Mouse (Mus musculus) hindbrain, embryonic 11.5 days (tissue): ENCODE data around the gene Ly6g6d. TPM values are rescaled to one million over a fixed set of nuclear protein-coding genes. Genes with fewer than 3 reads are reported as not detected.
"Not testable (repeated sequence)": the region's sequence is repeated elsewhere in the genome, so short reads cannot be mapped to it uniquely, and the experiment has no call there.

Experiments used
- ATAC-seq: fragments of 200-750 bp; cut with Nextera tagmentation; 2 replicates; pipeline ENCODE4 v1.8.0; 2017; ENCODE audit warnings: mild to moderate bottlenecking, moderate TSS enrichment, moderate library complexity; ENCODE audit not compliant: low FRiP score
- DNase-seq: peaks from one replicate; pipeline ENCODE4 v3.0.0-alpha.2; 2015; ENCODE audit warnings: low spot score
- H3K27ac ChIP-seq: fragments of 300-500 bp; sonication (generic); 2 replicates; pipeline ENCODE4 v1.5.1; 2014; ENCODE audit warnings: mild to moderate bottlenecking, low read depth, low read length
- H3K27me3 ChIP-seq: fragments of 300-500 bp; sonication (generic); 2 replicates; pipeline ENCODE4 v1.6.1; 2014; ENCODE audit warnings: mild to moderate bottlenecking, low read length, moderate library complexity, mixed read lengths; ENCODE audit not compliant: control insufficient read depth, insufficient read depth
- H3K36me3 ChIP-seq: fragments of 300-500 bp; sonication (generic); 2 replicates; pipeline ENCODE4 v1.6.1; 2014; ENCODE audit warnings: mild to moderate bottlenecking, low read length, moderate library complexity, mixed read lengths; ENCODE audit not compliant: control insufficient read depth, insufficient read depth
- H3K4me1 ChIP-seq: fragments of 300-500 bp; sonication (generic); replicated peaks from 2 replicates; pipeline ENCODE4 v1.6.1; 2014; ENCODE audit warnings: low read length, mixed read lengths; ENCODE audit not compliant: control insufficient read depth, insufficient read depth
- H3K4me2 ChIP-seq: fragments of 300-500 bp; sonication (generic); replicated peaks from 2 replicates; pipeline ENCODE4 v1.6.1; 2014; ENCODE audit warnings: mild to moderate bottlenecking, low read depth, low read length
- H3K4me3 ChIP-seq: fragments of 300-500 bp; sonication (generic); 2 replicates; pipeline ENCODE4 v1.5.1; 2014; ENCODE audit warnings: low read depth, low read length
- H3K9ac ChIP-seq: fragments of 300-500 bp; sonication (generic); 2 replicates; pipeline ENCODE4 v1.6.1; 2014; ENCODE audit warnings: low read depth, low read length
- H3K9me3 ChIP-seq: fragments of 300-500 bp; sonication (generic); 2 replicates; pipeline ENCODE4 v1.6.1; 2016; ENCODE audit warnings: low read length; ENCODE audit not compliant: control insufficient read depth
- WGBS: fragments of 180-500 bp; shearing (Covaris S2); extraction: QIAGEN DNeasy Blood & Tissue Kit; methylation state at CpG from one replicate; pipeline ENCODE4 v1.1.7; 2014; 5-methylcytosine and 5-hydroxymethylcytosine counted together
- polyA plus RNA-seq: library from polyadenylated mRNA; unstranded; fragments of >200 nt; fragmentation: Nextera tagmentation; extraction: Ambion mirVana; gene quantifications from 2 replicates; pipeline ENCODE4 v1.2.1, GENCODE M21; 2014

Ly6g6d gene
- 1.0 and 2.7 TPM in 2 replicates for polyA plus RNA-seq

DNA sequence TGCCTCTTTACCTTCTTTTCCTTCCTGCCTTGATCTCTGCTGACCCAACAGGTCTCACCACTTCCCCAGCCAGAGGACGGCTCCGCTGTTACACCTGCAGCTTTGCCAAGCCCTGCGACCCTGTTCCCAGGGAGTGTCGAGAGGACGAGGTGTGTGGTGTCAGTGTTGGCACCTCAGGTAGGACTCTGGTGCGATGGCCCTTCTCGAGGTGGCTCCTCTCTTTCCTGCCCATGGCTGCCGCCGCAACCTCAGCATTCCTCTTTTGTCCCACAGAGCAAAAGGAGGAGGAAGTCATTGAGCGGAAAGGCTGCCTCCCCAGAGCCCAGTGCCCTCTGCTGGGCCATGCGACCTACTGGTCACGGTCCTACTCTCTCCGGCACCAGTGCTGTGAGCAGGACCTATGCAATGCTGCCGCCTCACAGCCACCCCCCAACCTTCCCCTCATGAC lies at the start of gene Ly6g6d:
Gene Ly6g6d (minus strand): TSS at position 280 of the 448 bp plus-strand sequence.
- no peaks in the 10 kb centered on the region for H3K27me3 ChIP-seq
- no peak within 1 kb of the TSS for H3K27ac ChIP-seq
- ATAC-seq: peak; percentile 33; the same call in 1 of the 2 replicates
- peak; percentile 53 for DNase-seq
- peak within 1 kb of the TSS; percentile 26 for H3K4me2 ChIP-seq
- peak within 1 kb of the TSS; percentile 25 for H3K9ac ChIP-seq
- 9% methylated on average over 14 of the region's 14 CpGs for WGBS
- no peak within 1 kb of the TSS; the same call in 1 of the 2 replicates for H3K4me3 ChIP-seq
- H3K36me3 ChIP-seq: no peaks in the 10 kb centered on the region
- 0 out of 2 replicates have a peak, but pooled peaks cover 7% of the 10 kb centered on the region for H3K4me1 ChIP-seq
- no peaks in the 10 kb centered on the region for H3K9me3 ChIP-seq

DNA sequence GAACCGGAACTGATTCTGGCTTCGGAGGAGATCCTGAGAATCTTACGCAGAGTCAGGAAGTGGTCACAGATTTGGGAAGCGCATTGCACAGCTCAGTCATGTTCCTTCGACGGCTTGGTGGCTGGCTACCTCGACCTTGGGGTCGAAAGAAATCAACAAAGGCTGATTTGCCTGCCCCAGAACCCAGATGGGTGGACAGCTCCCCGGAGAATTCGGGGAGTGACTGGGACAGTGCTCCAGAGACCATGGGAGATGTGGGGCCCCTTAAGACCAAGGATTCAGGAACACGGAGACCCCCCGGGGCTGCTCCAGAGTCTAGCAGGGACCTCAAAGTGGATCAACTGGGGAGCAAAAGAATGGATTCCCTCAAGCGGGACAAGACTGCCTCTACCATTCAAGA lies 49.2 kb upstream of the Ly6g6d start:
- no peaks in the 10 kb centered on the region for H3K36me3 ChIP-seq
- peak overlapping the region; percentile 82 for H3K4me2 ChIP-seq
- no peak overlapping the region for H3K27ac ChIP-seq
- no peak for DNase-seq
- no peak for ATAC-seq
- H3K9me3 ChIP-seq: no peaks in the 10 kb centered on the region
- peak overlapping the region; percentile 60; the same call in 1 of the 2 replicates for H3K4me3 ChIP-seq
- no peak overlapping the region; the same call in 1 of the 2 replicates for H3K9ac ChIP-seq
- 0 out of 2 replicates have a peak, but pooled peaks cover 2% of the 10 kb centered on the region for H3K4me1 ChIP-seq
- WGBS: 69% methylated on average over 13 of the region's 13 CpGs
- no peaks in the 10 kb centered on the region for H3K27me3 ChIP-seq

GRCm38 (mm10) chr17:35126206-35126611 lies 48.3 kb upstream of the Ly6g6d start, which contains the start of gene D17H6S53E:
Gene D17H6S53E (plus strand): TSS chr17:35126373.
- ATAC-seq: peak; percentile 54; the same call in 1 of the 2 replicates
- peak; percentile 75 for DNase-seq
- Histone ChIP-seq H3K4me3 (peak within 1 kb of the TSS; percentile 60), H3K9me3 (no peaks in the 10 kb centered on the region), H3K9ac (peak within 1 kb of the TSS; percentile 90), H3K36me3 (no peaks in the 10 kb centered on the region), H3K27ac (peak within 1 kb of the TSS; percentile 75), H3K4me1 (0 out of 2 replicates have a peak, but pooled peaks cover 2% of the 10 kb centered on the region), H3K27me3 (no peaks in the 10 kb centered on the region), H3K4me2 (peak within 1 kb of the TSS; percentile 82)
- under 1% methylated on average over 36 of the region's 36 CpGs for WGBS

DNA sequence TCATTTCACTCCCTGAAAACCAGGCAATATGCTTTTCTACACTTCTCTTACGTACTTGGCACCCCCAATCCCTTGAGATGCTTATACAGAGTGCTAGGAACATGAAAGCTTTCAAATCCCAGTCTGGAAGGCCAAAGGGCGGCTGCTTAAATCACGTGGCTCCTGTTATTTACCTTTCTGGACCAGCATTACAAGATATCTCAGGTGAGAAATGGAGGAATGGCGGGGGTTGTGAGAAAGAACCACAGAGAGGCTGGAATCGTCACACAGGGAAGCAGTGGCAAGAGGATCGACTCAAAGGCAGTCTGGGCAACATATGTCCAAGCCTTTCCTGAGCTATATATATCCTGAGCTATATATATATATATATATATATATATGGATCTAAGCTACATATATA lies 47.7 kb upstream of the Ly6g6d start:
- H3K27me3 ChIP-seq: no peaks in the 10 kb centered on the region
- DNase-seq: no peak
- H3K9ac ChIP-seq: no peak overlapping the region
- 34% methylated on average over 6 of the region's 6 CpGs for WGBS
- H3K4me1 ChIP-seq: 0 out of 2 replicates have a peak, but pooled peaks cover 2% of the 10 kb centered on the region
- no peaks in the 10 kb centered on the region for H3K9me3 ChIP-seq
- H3K36me3 ChIP-seq: no peaks in the 10 kb centered on the region
- H3K4me2 ChIP-seq: peak overlapping the region; percentile 82
- H3K27ac ChIP-seq: no peak overlapping the region
- peak overlapping the region; percentile 60 for H3K4me3 ChIP-seq
- no peak for ATAC-seq

DNA sequence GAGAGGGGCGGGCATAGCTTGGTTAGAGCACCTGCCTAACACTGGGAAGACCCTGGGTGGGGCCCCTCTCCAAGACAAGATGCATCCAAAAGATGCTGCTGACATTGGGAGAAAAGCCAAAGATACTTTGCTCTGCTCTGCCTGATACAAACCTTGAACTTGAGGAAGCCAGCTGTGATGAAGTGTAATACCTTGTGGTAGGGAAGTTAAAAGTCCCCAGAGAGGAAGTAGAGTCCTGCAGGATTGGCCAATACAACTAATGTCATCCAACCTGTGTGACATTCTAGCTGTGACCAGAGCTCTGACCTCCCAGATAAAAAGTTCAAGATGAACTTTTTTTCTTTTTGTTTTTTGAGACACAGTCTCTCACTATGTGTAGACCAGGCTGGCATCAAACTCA lies 47.2 kb upstream of the Ly6g6d start:
- no peaks in the 10 kb centered on the region for H3K36me3 ChIP-seq
- H3K4me3 ChIP-seq: no peak overlapping the region
- 100% methylated on average over 1 of the region's 1 CpGs for WGBS
- H3K4me2 ChIP-seq: no peak overlapping the region
- no peak overlapping the region for H3K9ac ChIP-seq
- H3K27ac ChIP-seq: no peak overlapping the region
- H3K27me3 ChIP-seq: no peaks in the 10 kb centered on the region
- DNase-seq (no peak), ATAC-seq (no peak)
- H3K9me3 ChIP-seq: no peaks in the 10 kb centered on the region
- H3K4me1 ChIP-seq: peaks cover 2% of the 10 kb centered on the region; the same call in 1 of the 2 replicates

DNA sequence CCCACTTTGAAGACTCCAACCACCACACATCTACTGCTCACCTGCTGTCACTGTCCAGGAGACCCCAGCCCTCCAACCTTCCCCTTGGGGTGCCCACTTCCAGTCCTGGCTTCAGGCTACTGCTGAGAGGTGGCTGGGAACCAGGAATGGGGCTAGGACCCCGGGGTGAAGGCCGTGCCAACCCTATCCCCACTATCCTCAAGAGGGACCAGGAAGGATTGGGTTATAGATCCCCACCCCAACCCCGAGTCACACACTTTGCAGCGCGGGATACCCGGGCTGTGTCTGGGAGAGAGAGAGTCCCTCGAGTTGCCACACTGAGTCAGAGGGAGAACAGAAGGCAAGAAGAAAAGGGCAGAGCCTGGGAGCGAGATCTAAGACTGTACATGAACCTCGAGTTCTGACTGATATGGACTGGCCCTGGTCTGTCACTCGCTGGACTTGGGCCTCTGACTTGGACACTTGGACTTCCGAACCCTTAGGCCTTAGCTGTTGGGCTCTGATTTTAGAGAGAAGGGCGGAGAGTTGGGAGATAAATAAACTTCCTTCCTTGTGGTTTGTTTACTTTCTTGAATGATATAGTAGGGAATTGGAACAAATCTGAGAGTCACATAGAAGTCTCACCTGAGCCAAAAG lies 46.5 kb upstream of the Ly6g6d start:
- ATAC-seq, H3K9ac ChIP-seq, H3K27ac ChIP-seq, DNase-seq, H3K27me3 ChIP-seq, H3K4me3 ChIP-seq, H3K4me1 ChIP-seq, H3K4me2 ChIP-seq, H3K36me3 ChIP-seq, H3K9me3 ChIP-seq: not testable (repeated sequence)
- 89% methylated on average over 12 of the region's 12 CpGs for WGBS

DNA sequence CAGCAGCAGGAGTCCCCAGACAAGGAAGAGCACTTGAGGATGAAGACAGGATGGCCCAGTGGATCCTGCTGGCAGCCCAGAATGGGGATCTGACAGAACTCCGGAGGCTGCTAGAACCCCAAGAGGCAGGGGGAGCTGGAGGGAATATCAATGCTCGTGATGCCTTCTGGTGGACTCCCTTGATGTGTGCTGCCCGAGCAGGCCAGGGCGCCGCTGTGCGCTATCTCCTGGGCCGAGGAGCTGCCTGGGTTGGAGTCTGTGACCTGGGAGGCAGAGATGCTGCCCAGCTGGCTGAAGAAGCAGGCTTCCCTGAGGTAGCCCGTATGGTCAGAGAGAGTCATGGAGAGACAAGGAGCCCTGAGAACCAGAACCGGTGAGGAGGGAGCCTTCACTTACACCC lies 45.4 kb upstream of the Ly6g6d start:
- DNase-seq, H3K4me1 ChIP-seq, H3K36me3 ChIP-seq, H3K4me3 ChIP-seq, H3K27ac ChIP-seq, H3K27me3 ChIP-seq, H3K9me3 ChIP-seq, H3K4me2 ChIP-seq, ATAC-seq, H3K9ac ChIP-seq: not testable (repeated sequence)
- 96% methylated on average over 9 of the region's 9 CpGs for WGBS

DNA sequence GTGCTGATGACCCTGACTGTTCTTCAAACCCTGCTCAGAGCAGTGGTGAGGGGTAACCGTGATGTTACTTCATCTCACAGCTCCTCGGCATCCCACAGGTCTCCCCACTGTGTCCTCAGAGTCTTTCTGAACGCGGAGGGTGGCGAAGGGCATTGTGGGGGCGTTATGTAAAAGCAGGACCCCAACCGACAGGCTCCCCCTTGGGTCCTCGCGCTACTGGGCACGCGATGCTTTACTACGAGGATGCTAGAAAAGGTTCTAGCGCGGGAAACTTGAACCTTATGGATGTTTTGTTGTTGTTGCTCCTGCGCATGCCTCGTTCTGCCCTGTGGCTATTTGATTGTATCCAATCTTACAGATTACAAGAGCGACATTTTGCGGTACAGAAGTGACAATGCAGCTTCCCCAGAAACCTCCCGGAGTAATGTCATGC lies 44.0 kb upstream of the Ly6g6d start, which contains the start of gene Csnk2b:
Gene Csnk2b (minus strand): TSS at position 183 of the 433 bp plus-strand sequence.
- under 1% methylated on average over 19 of the region's 19 CpGs for WGBS

More for the DNA sequence above, 44.0 kb upstream of the Ly6g6d start, which contains the start of gene Csnk2b:
- DNase-seq (peak; percentile 75), ATAC-seq (no peak)
- Histone ChIP-seq H3K27me3 (no peaks in the 10 kb centered on the region), H3K9ac (peak within 1 kb of the TSS; percentile 94), H3K27ac (peak within 1 kb of the TSS; percentile 85), H3K4me3 (peak within 1 kb of the TSS; percentile 97), H3K4me2 (peak within 1 kb of the TSS; percentile 97), H3K36me3 (peaks cover 5% of the 10 kb centered on the region; the same call in 1 of the 2 replicates), H3K9me3 (no peaks in the 10 kb centered on the region), H3K4me1 (peaks cover 2% of the 10 kb centered on the region; the same call in 1 of the 2 replicates)
